Mouse (Mus musculus): ENCODE measurements around the gene Cyyr1. TPM values are rescaled to one million over a fixed set of nuclear protein-coding genes. Genes with fewer than 3 reads are reported as not detected.
"Not testable (repeated sequence)": the region's sequence is repeated elsewhere in the genome, so short reads cannot be mapped to it uniquely, and the experiment has no call there.

The Cyyr1 gene
- total RNA-seq (2021) = 1 to 10 TPM; 5.0 to 5.8 TPM
- long read RNA-seq, experiment 1 = 0 reads
- long read RNA-seq, experiment 2, partial matches to known transcripts = 0 of 1 reads
- long read RNA-seq, experiment 2, other reads (novel, unspliced or antisense) = 1 of 1 reads

- intact Hi-C loops (cut with DNase I); H3K27ac ChIP-seq; DNase-seq (ENCODE audit: extremely low spot score in 1 of 2, low spot score in 2 of 2); H3K4me3 ChIP-seq: not testable (repeated sequence)
Measured at GRCm38 (mm10) chr16:85553297-85553696, at the start of gene Cyyr1. Gene Cyyr1 (minus strand): TSS chr16:85553397.

DNA sequence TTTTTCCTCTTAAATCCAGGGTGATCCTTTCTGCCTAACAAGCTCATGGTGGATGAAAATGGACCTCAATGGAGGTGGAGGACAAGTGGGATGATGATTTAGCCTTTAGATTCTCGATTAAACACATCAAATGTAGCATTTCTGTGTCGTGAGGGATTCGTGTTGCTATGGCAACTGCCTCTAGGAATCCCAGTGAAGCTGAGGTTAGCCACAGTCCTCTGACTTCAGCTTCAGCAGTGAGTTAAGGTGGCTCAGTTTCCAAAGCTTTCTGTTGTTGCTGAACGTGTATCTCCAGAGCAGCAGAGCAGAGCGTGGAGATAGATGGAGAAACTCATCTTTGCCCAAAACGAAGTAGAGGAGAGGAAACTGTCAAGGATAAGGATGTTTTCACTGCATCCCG lies 35.6 kb upstream of the Cyyr1 start:
- no peak for DNase-seq (ENCODE audit: extremely low spot score in 1 of 2, low spot score in 2 of 2)
- TF ChIP-seq CTCF (IDR thresholded peaks at IDR 0.05) = no peak
- H3K27ac ChIP-seq = no peak overlapping the region
- intact Hi-C loops (cut with DNase I) = no loop called here
- no peak overlapping the region for H3K4me3 ChIP-seq

- H3K4me3 ChIP-seq = no peak overlapping the region
- H3K27ac ChIP-seq = no peak overlapping the region
- intact Hi-C loops (cut with DNase I) = no loop called here
- no peak for DNase-seq (ENCODE audit: extremely low spot score in 1 of 2, low spot score in 2 of 2)
- TF ChIP-seq CTCF (IDR thresholded peaks at IDR 0.05) = no peak
Measured at GRCm38 (mm10) chr16:85587573-85588226, 34.5 kb upstream of the Cyyr1 start.

DNA sequence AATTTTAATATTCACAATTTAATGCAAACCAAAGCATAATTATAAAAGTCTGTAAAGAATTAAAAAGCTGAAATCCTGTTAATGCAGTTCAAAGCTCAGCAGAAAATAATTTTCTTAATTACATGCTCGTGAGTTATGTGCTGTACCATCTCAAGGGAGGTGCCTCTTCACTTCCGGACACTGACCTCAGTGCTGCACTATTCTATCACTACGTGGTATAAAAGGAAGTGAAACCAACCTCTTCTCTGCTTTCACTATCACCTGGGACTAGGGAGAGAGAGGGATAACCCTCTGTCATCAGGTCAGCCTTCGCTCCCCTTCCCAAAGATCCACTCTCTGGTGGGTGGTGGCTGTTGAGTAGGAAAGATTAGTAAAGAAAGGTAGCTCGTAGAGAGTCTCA lies 13.3 kb upstream of the Cyyr1 start:
- Histone ChIP-seq H3K4me3 (no peak overlapping the region), H3K27ac (no peak overlapping the region)
- intact Hi-C loops (cut with DNase I) = no loop called here
- DNase-seq (ENCODE audit: extremely low spot score in 1 of 2, low spot score in 2 of 2) = no peak
- TF ChIP-seq CTCF (IDR thresholded peaks at IDR 0.05) = no peak

DNA sequence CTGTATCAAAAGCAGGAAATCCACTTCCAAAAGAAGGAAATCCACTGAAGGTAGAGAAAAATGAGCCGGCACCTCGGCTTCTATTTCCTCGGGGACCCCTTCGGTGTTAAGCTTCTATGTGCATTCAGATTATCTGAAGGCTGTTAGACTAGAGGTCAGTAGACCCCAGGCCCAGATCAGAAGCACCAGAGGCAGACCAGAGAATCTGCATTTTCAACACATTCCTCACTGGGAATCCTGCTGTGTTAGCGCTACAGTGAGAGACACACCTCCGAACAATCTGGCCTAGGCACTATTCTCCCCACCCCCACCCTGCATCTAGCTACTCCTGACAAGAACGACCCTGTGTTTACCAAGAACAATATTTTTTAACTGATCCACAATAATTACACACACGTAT lies 641 bp upstream of the Cyyr1 start:
- DNase-seq (ENCODE audit: extremely low spot score in 1 of 2, low spot score in 2 of 2) = no peak
- H3K27ac ChIP-seq = no peak overlapping the region
- intact Hi-C loops (cut with DNase I) = no loop called here

GRCm38 (mm10) chr16:85551976-85552375 lies 1.2 kb downstream of the Cyyr1 start:
- intact Hi-C loops (cut with DNase I); H3K27ac ChIP-seq; H3K4me3 ChIP-seq; DNase-seq (ENCODE audit: extremely low spot score in 1 of 2, low spot score in 2 of 2): not testable (repeated sequence)

More for the DNA sequence above, 641 bp upstream of the Cyyr1 start:
- TF ChIP-seq CTCF (IDR thresholded peaks at IDR 0.05) = no peak
- no peak overlapping the region for H3K4me3 ChIP-seq

- peak overlapping the region; percentile 42 for H3K4me3 ChIP-seq
- H3K27ac ChIP-seq = peak overlapping the region; percentile 37; the same call in 1 of the 2 replicates
- no peak for DNase-seq (ENCODE audit: extremely low spot score in 1 of 2, low spot score in 2 of 2)
- TF ChIP-seq CTCF (IDR thresholded peaks at IDR 0.05) = no peak
- intact Hi-C loops (cut with DNase I) = no loop called here
Measured at GRCm38 (mm10) chr16:85549971-85550567, 3.1 kb downstream of the Cyyr1 start.

DNA sequence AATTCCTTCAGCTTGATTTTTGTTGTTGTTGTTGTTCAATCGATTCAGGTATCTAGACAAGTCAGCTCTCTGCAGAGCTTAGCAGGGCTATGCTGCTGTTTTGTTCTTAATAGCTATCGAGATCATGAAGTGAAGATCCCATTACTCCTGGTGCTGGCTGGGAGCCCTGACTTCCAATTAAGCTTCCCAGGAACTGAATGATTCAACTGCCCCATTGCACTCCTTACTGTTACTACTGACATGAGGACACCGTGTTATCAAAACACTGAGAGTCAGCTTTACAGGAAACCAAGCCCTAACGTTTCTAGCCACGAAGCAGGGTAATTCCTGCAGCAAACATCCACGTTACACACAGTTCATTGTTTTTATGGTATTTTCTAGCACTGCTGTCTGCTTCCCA lies 6.7 kb downstream of the Cyyr1 start:
- TF ChIP-seq CTCF (IDR thresholded peaks at IDR 0.05) = no peak
- intact Hi-C loops (cut with DNase I) = no loop called here
- Histone ChIP-seq H3K27ac (peak overlapping the region; percentile 45; the same call in 1 of the 2 replicates), H3K4me3 (no peak overlapping the region)
- DNase-seq (ENCODE audit: extremely low spot score in 1 of 2, low spot score in 2 of 2) = no peak

DNA sequence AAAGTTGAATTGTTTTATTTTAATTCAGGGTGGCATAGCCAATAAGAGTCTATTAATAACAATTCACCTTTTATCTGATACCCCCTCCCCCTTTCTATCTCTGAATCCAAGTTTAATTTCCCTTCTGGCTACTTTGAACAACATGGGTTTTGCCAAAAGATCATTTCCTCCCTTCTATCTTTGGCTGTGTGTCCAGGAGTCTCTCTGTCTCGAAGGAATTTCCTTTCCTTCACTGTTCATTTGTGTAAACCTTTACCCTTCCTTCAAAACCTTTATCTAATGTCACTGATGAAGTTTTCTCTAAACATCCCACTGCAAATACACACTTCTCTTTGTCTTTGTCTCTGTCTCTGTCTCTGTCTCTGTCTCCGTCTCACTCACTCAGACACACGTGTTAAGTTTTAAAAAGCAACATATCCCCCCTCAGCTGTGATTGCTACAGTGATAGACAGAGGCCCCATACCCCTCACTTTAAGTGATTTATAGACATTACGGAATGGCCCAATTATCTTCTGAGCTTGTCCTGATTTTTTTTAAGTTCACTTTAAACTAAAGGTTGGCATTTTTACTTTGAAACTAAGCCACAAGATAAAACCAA lies 11.4 kb downstream of the Cyyr1 start:
- DNase-seq (ENCODE audit: extremely low spot score in 1 of 2, low spot score in 2 of 2) = no peak
- no peak for TF ChIP-seq CTCF (IDR thresholded peaks at IDR 0.05)
- intact Hi-C loops (cut with DNase I) = no loop called here
- Histone ChIP-seq H3K27ac (no peak overlapping the region), H3K4me3 (no peak overlapping the region)

- TF ChIP-seq CTCF (IDR thresholded peaks at IDR 0.05) = no peak
- DNase-seq (ENCODE audit: extremely low spot score in 1 of 2, low spot score in 2 of 2) = no peak
- H3K4me3 ChIP-seq = no peak overlapping the region
- H3K27ac ChIP-seq = no peak overlapping the region
- intact Hi-C loops (cut with DNase I) = no loop called here
Measured at GRCm38 (mm10) chr16:85541023-85541422, 12.2 kb downstream of the Cyyr1 start.

DNA sequence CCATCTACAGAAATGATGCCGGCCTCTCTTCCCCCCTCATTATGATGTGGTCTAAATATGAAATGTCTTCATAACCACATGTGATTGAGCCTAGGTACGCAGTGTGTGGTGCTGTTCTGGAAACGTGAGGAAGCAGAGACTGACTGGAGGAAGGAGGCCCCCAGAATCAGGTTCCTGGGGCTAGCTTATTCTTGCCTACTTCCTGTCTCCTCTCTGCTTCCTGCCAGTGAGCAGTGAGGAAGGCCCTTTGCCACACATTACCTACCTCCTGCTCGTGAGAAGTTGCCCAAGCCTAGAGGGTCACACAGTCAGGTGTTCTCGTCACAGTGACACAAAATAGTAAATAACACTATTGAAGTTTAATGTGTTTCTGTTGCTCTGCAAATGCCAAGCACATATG lies 14.8 kb downstream of the Cyyr1 start:
- no peak for DNase-seq (ENCODE audit: extremely low spot score in 1 of 2, low spot score in 2 of 2)
- Histone ChIP-seq H3K27ac (no peak overlapping the region), H3K4me3 (no peak overlapping the region)
- no peak for TF ChIP-seq CTCF (IDR thresholded peaks at IDR 0.05)
- intact Hi-C loops (cut with DNase I) = no loop called here

DNA sequence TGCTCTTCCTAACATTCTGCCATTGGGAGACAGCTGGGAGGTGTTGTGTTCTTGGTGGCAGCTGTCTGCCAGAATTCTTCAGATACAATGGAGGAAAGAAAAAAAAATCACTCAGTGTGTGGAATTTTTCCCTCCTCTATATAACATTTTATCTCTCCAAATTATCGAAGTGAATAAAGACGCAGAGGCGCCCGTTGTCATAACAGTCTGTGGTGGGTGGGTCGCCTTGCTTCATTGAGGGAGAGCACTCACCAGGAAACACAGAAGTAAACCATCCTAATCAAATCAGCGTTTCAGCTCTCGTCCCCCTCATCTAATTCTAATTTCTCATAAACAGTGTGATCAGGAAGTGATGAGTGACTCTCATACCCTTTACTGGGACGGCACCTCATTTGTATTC lies 17.1 kb downstream of the Cyyr1 start:
- no peak for TF ChIP-seq CTCF (IDR thresholded peaks at IDR 0.05)
- intact Hi-C loops (cut with DNase I) = no loop called here
- no peak for DNase-seq (ENCODE audit: extremely low spot score in 1 of 2, low spot score in 2 of 2)
- no peak overlapping the region for H3K27ac ChIP-seq
- no peak overlapping the region for H3K4me3 ChIP-seq

All from left cerebral cortex, adult 2 months (tissue).